Mouse (Mus musculus) left cerebral cortex, postnatal 25 days (tissue): ENCODE measurements around the gene Ttll6. TPM values are rescaled to one million over a fixed set of nuclear protein-coding genes. Genes with fewer than 3 reads are reported as not detected.
A peak's percentile ranks its signal among the peaks of the same experiment; 100 is the strongest.
"Not testable (repeated sequence)": the region's sequence is repeated elsewhere in the genome, so short reads cannot be mapped to it uniquely, and the experiment has no call there.

Experiments
- DNase-seq, 2 experiments: peaks; one replicate each; pipeline ENCODE4 v3.0.0; 2022; ENCODE audit warnings: low spot score in 2 of 2, mixed read lengths in 1 of 2
- intact Hi-C: fragments of 180-260 bp; cut with DNase I; formaldehyde crosslinking; loops from one replicate; pipeline ENCODE4 v1.15.1; 2025
- total RNA-seq, 2 experiments: library from RNA; stranded (reverse); gene quantifications; 2 replicates each; pipeline ENCODE4 v1.2.3; 2021

Gene Ttll6
- not detected for total RNA-seq

GRCm38 (mm10) chr11:96133239-96133865 lies at the start of gene Ttll6:
TSS of gene Ttll6 (plus strand) at chr11:96133786.
- intact Hi-C loops = no loop called here
- DNase-seq = peak; percentile 33 to 35

GRCm38 (mm10) chr11:96087981-96088380 lies 45.6 kb upstream of the Ttll6 start:
- intact Hi-C loops = no loop called here
- no peak for DNase-seq

GRCm38 (mm10) chr11:96091073-96091472 lies 42.5 kb upstream of the Ttll6 start:
- intact Hi-C loops = no loop called here
- no peak for DNase-seq

- intact Hi-C loops = loop anchor here (1.0 to 2.0 kb wide), 2 partner anchors 35 to 148 kb away; no protein-coding TSS in a partner anchor
- no peak for DNase-seq
These were observed 40.8 kb upstream of the Ttll6 start for GRCm38 (mm10) chr11:96092674-96093291.

GRCm38 (mm10) chr11:96093361-96093760 lies 40.2 kb upstream of the Ttll6 start:
- DNase-seq = peak in 1 of 2 experiments; percentile 35
- intact Hi-C loops = loop anchor here (1.0 to 2.0 kb wide), 2 partner anchors 34 to 147 kb away; no protein-coding TSS in a partner anchor

- intact Hi-C loops = no loop called here
- DNase-seq = no peak
These were observed 25.2 kb upstream of the Ttll6 start for GRCm38 (mm10) chr11:96108376-96108775.

- intact Hi-C loops, DNase-seq: not testable (repeated sequence)
These were observed 22.6 kb upstream of the Ttll6 start for GRCm38 (mm10) chr11:96110950-96111349.

GRCm38 (mm10) chr11:96111751-96112150 lies 21.8 kb upstream of the Ttll6 start, which contains the start of gene Calcoco2:
TSS of gene Calcoco2 (minus strand) at chr11:96111964.
- DNase-seq = no peak
- intact Hi-C loops = no loop called here

- intact Hi-C loops = no loop called here
- no peak for DNase-seq
These were observed 19.5 kb upstream of the Ttll6 start for GRCm38 (mm10) chr11:96114077-96114476.

GRCm38 (mm10) chr11:96115416-96115815 lies 18.2 kb upstream of the Ttll6 start:
- DNase-seq = no peak

GRCm38 (mm10) chr11:96116116-96116515 lies 17.5 kb upstream of the Ttll6 start:
- no peak for DNase-seq
- intact Hi-C loops = no loop called here

More at GRCm38 (mm10) chr11:96115416-96115815, 18.2 kb upstream of the Ttll6 start:
- intact Hi-C loops = no loop called here

GRCm38 (mm10) chr11:96116925-96117324 lies 16.7 kb upstream of the Ttll6 start:
- DNase-seq, intact Hi-C loops: not testable (repeated sequence)

GRCm38 (mm10) chr11:96119401-96119800 lies 14.2 kb upstream of the Ttll6 start:
- DNase-seq = no peak
- intact Hi-C loops = no loop called here

- intact Hi-C loops, DNase-seq: not testable (repeated sequence)
These were observed 10.8 kb upstream of the Ttll6 start for GRCm38 (mm10) chr11:96122806-96123205.

GRCm38 (mm10) chr11:96124052-96124914 lies 9.3 kb upstream of the Ttll6 start:
- DNase-seq = no peak
- intact Hi-C loops = no loop called here

- DNase-seq = no peak
- intact Hi-C loops = no loop called here
These were observed 3.0 kb upstream of the Ttll6 start for GRCm38 (mm10) chr11:96130606-96131005.

- no peak for DNase-seq
- intact Hi-C loops = no loop called here
These were observed 2.3 kb downstream of the Ttll6 start for GRCm38 (mm10) chr11:96135847-96136246.

- no peak for DNase-seq
- intact Hi-C loops = no loop called here
These were observed 7.2 kb downstream of the Ttll6 start for GRCm38 (mm10) chr11:96140726-96141175.

GRCm38 (mm10) chr11:96143766-96144165 lies 10.2 kb downstream of the Ttll6 start:
- intact Hi-C loops = no loop called here
- no peak for DNase-seq
